Mouse (Mus musculus): ENCODE measurements around the gene Gm11937.
"Not testable (repeated sequence)": the region's sequence is repeated elsewhere in the genome, so short reads cannot be mapped to it uniquely, and the experiment has no call there.

Gene Gm11937

GRCm38 (mm10) chr11:99610089-99610488 is at the start of gene Gm11937:
Gm11937 (minus strand) TSS chr11:99610189.
- DNase-seq (ENCODE audit: low read depth in 2 of 2, low spot score in 2 of 2): not testable (repeated sequence)

- no peak for DNase-seq (ENCODE audit: low read depth in 2 of 2, low spot score in 2 of 2)
Measured at GRCm38 (mm10) chr11:99659256-99659655, 49.3 kb upstream of the Gm11937 start.

- DNase-seq (ENCODE audit: low read depth in 2 of 2, low spot score in 2 of 2): not testable (repeated sequence)
Measured at GRCm38 (mm10) chr11:99658467-99659010, 48.5 kb upstream of the Gm11937 start, which contains the start of gene Gm11563. Gm11563 (minus strand) TSS chr11:99658960.

GRCm38 (mm10) chr11:99657051-99657450 is 47.1 kb upstream of the Gm11937 start:
- DNase-seq (ENCODE audit: low read depth in 2 of 2, low spot score in 2 of 2): no peak

GRCm38 (mm10) chr11:99650136-99650535 is 40.1 kb upstream of the Gm11937 start, which contains the start of gene Gm11555:
Gm11555 (minus strand) TSS chr11:99650236.
- no peak for DNase-seq (ENCODE audit: low read depth in 2 of 2, low spot score in 2 of 2)

GRCm38 (mm10) chr11:99646444-99646843 is 36.5 kb upstream of the Gm11937 start:
- DNase-seq (ENCODE audit: low read depth in 2 of 2, low spot score in 2 of 2): no peak

GRCm38 (mm10) chr11:99644351-99644750 is 34.4 kb upstream of the Gm11937 start:
- DNase-seq (ENCODE audit: low read depth in 2 of 2, low spot score in 2 of 2): no peak

GRCm38 (mm10) chr11:99643635-99644139 is 33.7 kb upstream of the Gm11937 start, which contains the start of gene Krtap4-7:
Krtap4-7 (minus strand) TSS chr11:99644089.
- DNase-seq (ENCODE audit: low read depth in 2 of 2, low spot score in 2 of 2): not testable (repeated sequence)

GRCm38 (mm10) chr11:99640926-99641325 is 30.9 kb upstream of the Gm11937 start:
- DNase-seq (ENCODE audit: low read depth in 2 of 2, low spot score in 2 of 2): no peak

GRCm38 (mm10) chr11:99637086-99637485 is 27.1 kb upstream of the Gm11937 start:
- DNase-seq (ENCODE audit: low read depth in 2 of 2, low spot score in 2 of 2): no peak

GRCm38 (mm10) chr11:99634653-99635134 is 24.7 kb upstream of the Gm11937 start, which contains the start of gene Krtap4-2:
Krtap4-2 (minus strand) TSS chr11:99635084.
- DNase-seq (ENCODE audit: low read depth in 2 of 2, low spot score in 2 of 2): no peak

GRCm38 (mm10) chr11:99633293-99633692 is 23.3 kb upstream of the Gm11937 start:
- DNase-seq (ENCODE audit: low read depth in 2 of 2, low spot score in 2 of 2): no peak

- no peak for DNase-seq (ENCODE audit: low read depth in 2 of 2, low spot score in 2 of 2)
Measured at GRCm38 (mm10) chr11:99630890-99631289, 20.9 kb upstream of the Gm11937 start.

GRCm38 (mm10) chr11:99628138-99628537 is 18.1 kb upstream of the Gm11937 start, which contains the start of gene Krtap4-1:
Krtap4-1 (minus strand) TSS chr11:99628238.
- DNase-seq (ENCODE audit: low read depth in 2 of 2, low spot score in 2 of 2): no peak

- no peak for DNase-seq (ENCODE audit: low read depth in 2 of 2, low spot score in 2 of 2)
Measured at GRCm38 (mm10) chr11:99620335-99620734, 10.3 kb upstream of the Gm11937 start, which contains the start of gene Gm11562. Gm11562 (minus strand) TSS chr11:99620435.

GRCm38 (mm10) chr11:99614796-99615363 is 4.9 kb upstream of the Gm11937 start, which contains the start of gene Krtap2-4:
Krtap2-4 (minus strand) TSS chr11:99614846.
- DNase-seq (ENCODE audit: low read depth in 2 of 2, low spot score in 2 of 2): no peak

- no peak for DNase-seq (ENCODE audit: low read depth in 2 of 2, low spot score in 2 of 2)
Measured at GRCm38 (mm10) chr11:99609126-99609525, 863 bp downstream of the Gm11937 start.

- DNase-seq (ENCODE audit: low read depth in 2 of 2, low spot score in 2 of 2): not testable (repeated sequence)
Measured at GRCm38 (mm10) chr11:99603208-99603607, 6.8 kb downstream of the Gm11937 start, which contains the start of gene Gm11938. Gm11938 (minus strand) TSS chr11:99603308.

GRCm38 (mm10) chr11:99597742-99598141 is 12.2 kb downstream of the Gm11937 start, which contains the start of gene Krtap9-3:
Krtap9-3 (minus strand) TSS chr11:99598105.
- DNase-seq (ENCODE audit: low read depth in 2 of 2, low spot score in 2 of 2): not testable (repeated sequence)

GRCm38 (mm10) chr11:99590981-99591380 is 19.0 kb downstream of the Gm11937 start, which contains the start of gene Krtap1-3:
Krtap1-3 (minus strand) TSS chr11:99591339.
- no peak for DNase-seq (ENCODE audit: low read depth in 2 of 2, low spot score in 2 of 2)

GRCm38 (mm10) chr11:99585096-99585495 is 24.9 kb downstream of the Gm11937 start:
- no peak for DNase-seq (ENCODE audit: low read depth in 2 of 2, low spot score in 2 of 2)

- no peak for DNase-seq (ENCODE audit: low read depth in 2 of 2, low spot score in 2 of 2)
Measured at GRCm38 (mm10) chr11:99583245-99583704, 26.7 kb downstream of the Gm11937 start, which contains the start of gene Krtap1-4. Krtap1-4 (minus strand) TSS chr11:99583654.

Measured in CD8-positive naive resting alpha-beta T cell, adult 2 months (primary cell).